Mouse (Mus musculus) ES-Bruce4 (cell line): Measurements from ENCODE around the gene Tmprss11g.

Experiments used
- CTCF ChIP-seq: IDR thresholded peaks from one replicate; pipeline ENCODE4 v1.8.1; 2011; ENCODE audit warnings: low read depth, low read length
- POLR2A ChIP-seq: IDR thresholded peaks from one replicate; pipeline ENCODE4 v1.8.1; 2011; ENCODE audit warnings: low read length; ENCODE audit not compliant: insufficient read depth

DNA sequence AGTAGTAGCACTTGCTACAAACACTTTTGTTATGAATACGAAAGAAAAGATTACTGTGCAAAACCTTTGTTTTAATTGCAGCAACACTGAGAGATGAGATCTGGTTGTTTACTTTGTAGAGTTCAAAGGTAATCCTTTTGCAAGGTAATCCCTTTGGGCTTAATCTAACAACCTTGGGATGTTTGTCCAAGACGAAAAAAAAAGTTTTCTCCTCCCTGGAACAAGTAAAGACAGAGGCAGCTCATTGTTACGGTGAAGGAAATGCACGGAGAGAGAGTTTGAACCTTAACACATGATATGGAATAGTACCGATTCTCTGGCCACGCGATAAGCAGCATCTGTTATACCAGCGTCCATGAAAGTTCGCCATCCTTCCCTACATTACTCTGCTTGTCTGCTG, 44.5 kb downstream of the Tmprss11g start:
- TF ChIP-seq POLR2A (no peak), CTCF (no peak)
